Mouse (Mus musculus) limb, embryonic 14.5 days (tissue): ENCODE measurements around the gene Tmem116. TPM values are rescaled to one million over a fixed set of nuclear protein-coding genes. Genes with fewer than 3 reads are reported as not detected.
"Not testable (repeated sequence)": the region's sequence is repeated elsewhere in the genome, so short reads cannot be mapped to it uniquely, and the experiment has no call there.

Experiments
- ATAC-seq: fragments of 200-750 bp; cut with Nextera tagmentation; 2 replicates; pipeline ENCODE4 v1.8.0; 2017; ENCODE audit warnings: low read depth, moderate number of reproducible peaks, moderate TSS enrichment; ENCODE audit not compliant: low FRiP score
- DNase-seq: peaks from one replicate; pipeline ENCODE4 v3.0.0-alpha.2; 2015; ENCODE audit warnings: low spot score
- H3K27ac ChIP-seq: fragments of 300-500 bp; sonication (generic); replicated peaks from 2 replicates; pipeline ENCODE4 v1.5.1; 2014; ENCODE audit warnings: low read depth, mild to moderate bottlenecking, low read length, moderate library complexity, mixed read lengths
- H3K27me3 ChIP-seq: fragments of 300-500 bp; sonication (generic); 2 replicates; pipeline ENCODE4 v1.6.1; 2014; ENCODE audit warnings: low read length, mixed read lengths; ENCODE audit not compliant: control insufficient read depth, insufficient read depth
- H3K36me3 ChIP-seq: fragments of 300-500 bp; sonication (generic); 2 replicates; pipeline ENCODE4 v1.6.1; 2014; ENCODE audit warnings: mild to moderate bottlenecking, low read length, moderate library complexity, mixed read lengths; ENCODE audit not compliant: control insufficient read depth, insufficient read depth
- H3K4me1 ChIP-seq: fragments of 300-500 bp; sonication (generic); 2 replicates; pipeline ENCODE4 v1.6.1; 2014; ENCODE audit warnings: antibody characterized with exemption, low read length, mixed read lengths; ENCODE audit not compliant: control insufficient read depth, insufficient read depth
- H3K4me2 ChIP-seq: fragments of 300-500 bp; sonication (generic); replicated peaks from 2 replicates; pipeline ENCODE4 v1.6.1; 2014; ENCODE audit warnings: low read depth, mild to moderate bottlenecking, low read length, moderate library complexity; ENCODE audit not compliant: severe bottlenecking
- H3K4me3 ChIP-seq: fragments of 300-500 bp; sonication (generic); replicated peaks from 2 replicates; pipeline ENCODE4 v1.5.1; 2014; ENCODE audit warnings: low read length
- H3K9ac ChIP-seq: fragments of 300-500 bp; sonication (generic); 2 replicates; pipeline ENCODE4 v1.6.1; 2014; ENCODE audit warnings: mild to moderate bottlenecking, low read depth, low read length, moderate library complexity; ENCODE audit not compliant: severe bottlenecking
- H3K9me3 ChIP-seq: fragments of 300-500 bp; sonication (generic); 2 replicates; pipeline ENCODE4 v1.6.1; 2016; ENCODE audit warnings: low read length; ENCODE audit not compliant: control insufficient read depth
- POLR2A ChIP-seq: fragments of 200-500 bp; IDR thresholded peaks from 2 replicates; pipeline ENCODE4 v1.8.0; 2012; ENCODE audit warnings: inconsistent platforms, mild to moderate bottlenecking, moderate library complexity, borderline replicate concordance; ENCODE audit not compliant: insufficient read depth, insufficient read length; ENCODE audit errors: extremely low read depth
- WGBS: fragments of 180-500 bp; shearing (Covaris S2); extraction: QIAGEN DNeasy Blood & Tissue Kit; methylation state at CpG from one replicate; pipeline ENCODE4 v1.1.7; 2014; 5-methylcytosine and 5-hydroxymethylcytosine counted together
- polyA plus RNA-seq, 2 experiments: library from polyadenylated mRNA; depleted of rRNA in 1 of 2; stranded (reverse) in 1 of 2; unstranded in 1 of 2; fragments of >200 nt; fragmentation: Nextera tagmentation in 1 of 2; extraction: Ambion mirVana in 1 of 2; gene quantifications; 2 replicates each; pipeline versions ENCODE4 v1.2.1 to v1.2.3; 2012 to 2014

Tmem116 gene
- polyA plus RNA-seq, 2 experiments: 2.9 to 3.4 TPM

GRCm38 (mm10) chr5:121477680-121478079, 26.0 kb downstream of the Tmem116 start:
- Histone ChIP-seq H3K4me1 (no peaks in the 10 kb centered on the region), H3K9me3 (no peaks in the 10 kb centered on the region), H3K36me3 (no peaks in the 10 kb centered on the region), H3K4me2 (no peak overlapping the region), H3K9ac (no peak overlapping the region), H3K27ac (no peak overlapping the region), H3K4me3 (no peak overlapping the region), H3K27me3 (no peaks in the 10 kb centered on the region)
- ATAC-seq (no peak), DNase-seq (peak; percentile 86)
- 33% methylated on average over 3 of the region's 3 CpGs for WGBS
- no peak for TF ChIP-seq POLR2A

DNA sequence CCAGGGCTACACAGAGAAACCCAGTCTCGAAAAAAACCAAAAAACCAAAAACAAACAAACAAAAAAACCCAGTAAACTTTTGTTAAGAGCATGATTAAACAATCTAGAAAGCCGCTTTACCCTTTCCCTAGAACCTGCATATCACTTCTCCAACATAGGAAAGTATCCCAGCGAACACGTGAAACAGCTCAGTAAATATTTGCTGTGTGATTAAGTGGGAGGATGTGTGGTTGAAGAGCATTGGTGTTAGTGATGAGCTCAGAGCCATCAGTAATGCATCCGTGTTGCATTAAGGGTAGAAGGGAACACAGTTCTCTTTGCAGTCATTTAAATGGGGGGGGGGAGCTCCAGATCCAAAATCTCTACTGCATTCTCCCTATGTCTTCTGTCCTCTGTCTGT, 33.1 kb downstream of the Tmem116 start:
- ATAC-seq (no peak), DNase-seq (no peak)
- WGBS: 80% methylated on average over 5 of the region's 5 CpGs

GRCm38 (mm10) chr5:121493305-121493704, 41.6 kb downstream of the Tmem116 start:
- H3K36me3 ChIP-seq: no peaks in the 10 kb centered on the region
- H3K4me3 ChIP-seq: no peak overlapping the region
- H3K4me1 ChIP-seq: no peaks in the 10 kb centered on the region
- TF ChIP-seq POLR2A: no peak
- ATAC-seq (no peak), DNase-seq (peak; percentile 18)
- WGBS: 64% methylated on average over 8 of the region's 8 CpGs
- H3K9ac ChIP-seq: no peak overlapping the region
- no peak overlapping the region for H3K4me2 ChIP-seq
- H3K9me3 ChIP-seq: no peaks in the 10 kb centered on the region
- no peak overlapping the region for H3K27ac ChIP-seq
- H3K27me3 ChIP-seq: no peaks in the 10 kb centered on the region

More for the DNA sequence above, 33.1 kb downstream of the Tmem116 start:
- Histone ChIP-seq H3K4me1 (no peaks in the 10 kb centered on the region), H3K9me3 (no peaks in the 10 kb centered on the region), H3K4me3 (no peak overlapping the region), H3K27me3 (no peaks in the 10 kb centered on the region), H3K36me3 (no peaks in the 10 kb centered on the region), H3K4me2 (no peak overlapping the region), H3K27ac (no peak overlapping the region), H3K9ac (no peak overlapping the region)
- TF ChIP-seq POLR2A: no peak

GRCm38 (mm10) chr5:121500719-121501118, 49.0 kb downstream of the Tmem116 start:
- H3K27ac ChIP-seq: no peak overlapping the region
- no peak overlapping the region for H3K4me2 ChIP-seq
- WGBS: 69% methylated on average over 7 of the region's 7 CpGs
- H3K4me1 ChIP-seq: no peaks in the 10 kb centered on the region
- no peak overlapping the region for H3K4me3 ChIP-seq
- no peaks in the 10 kb centered on the region for H3K36me3 ChIP-seq
- TF ChIP-seq POLR2A: no peak
- no peaks in the 10 kb centered on the region for H3K9me3 ChIP-seq
- H3K9ac ChIP-seq: no peak overlapping the region
- DNase-seq (no peak), ATAC-seq (no peak)
- H3K27me3 ChIP-seq: no peaks in the 10 kb centered on the region

- not testable (repeated sequence) for H3K4me3 ChIP-seq, H3K4me2 ChIP-seq, H3K9me3 ChIP-seq, DNase-seq, ATAC-seq, H3K4me1 ChIP-seq, H3K36me3 ChIP-seq, H3K27ac ChIP-seq, H3K27me3 ChIP-seq, H3K9ac ChIP-seq
- WGBS: 72% methylated on average over 10 of the region's 17 CpGs
Measured at GRCm38 (mm10) chr5:121501424-121501996, 49.8 kb downstream of the Tmem116 start.

GRCm38 (mm10) chr5:121503231-121503630, 51.5 kb downstream of the Tmem116 start, which contains the start of gene Adam1b:
Adam1b (minus strand) TSS chr5:121503435.
- Histone ChIP-seq H3K27ac (no peak within 1 kb of the TSS), H3K9ac (no peak within 1 kb of the TSS), H3K27me3 (no peaks in the 10 kb centered on the region), H3K4me1 (no peaks in the 10 kb centered on the region), H3K4me2 (no peak within 1 kb of the TSS), H3K36me3 (no peaks in the 10 kb centered on the region), H3K9me3 (no peaks in the 10 kb centered on the region), H3K4me3 (no peak within 1 kb of the TSS)
- DNase-seq (no peak), ATAC-seq (no peak)
- 81% methylated on average over 3 of the region's 3 CpGs for WGBS
- TF ChIP-seq POLR2A: no peak
